Mouse (Mus musculus): ENCODE data around the gene Gm49325. TPM values are rescaled to one million over a fixed set of nuclear protein-coding genes. Genes with fewer than 3 reads are reported as not detected.

Gm49325 gene
- polyA plus RNA-seq (2014; fragmentation: Nextera tagmentation; extraction: Ambion mirVana) = not detected in 2 replicates

DNA sequence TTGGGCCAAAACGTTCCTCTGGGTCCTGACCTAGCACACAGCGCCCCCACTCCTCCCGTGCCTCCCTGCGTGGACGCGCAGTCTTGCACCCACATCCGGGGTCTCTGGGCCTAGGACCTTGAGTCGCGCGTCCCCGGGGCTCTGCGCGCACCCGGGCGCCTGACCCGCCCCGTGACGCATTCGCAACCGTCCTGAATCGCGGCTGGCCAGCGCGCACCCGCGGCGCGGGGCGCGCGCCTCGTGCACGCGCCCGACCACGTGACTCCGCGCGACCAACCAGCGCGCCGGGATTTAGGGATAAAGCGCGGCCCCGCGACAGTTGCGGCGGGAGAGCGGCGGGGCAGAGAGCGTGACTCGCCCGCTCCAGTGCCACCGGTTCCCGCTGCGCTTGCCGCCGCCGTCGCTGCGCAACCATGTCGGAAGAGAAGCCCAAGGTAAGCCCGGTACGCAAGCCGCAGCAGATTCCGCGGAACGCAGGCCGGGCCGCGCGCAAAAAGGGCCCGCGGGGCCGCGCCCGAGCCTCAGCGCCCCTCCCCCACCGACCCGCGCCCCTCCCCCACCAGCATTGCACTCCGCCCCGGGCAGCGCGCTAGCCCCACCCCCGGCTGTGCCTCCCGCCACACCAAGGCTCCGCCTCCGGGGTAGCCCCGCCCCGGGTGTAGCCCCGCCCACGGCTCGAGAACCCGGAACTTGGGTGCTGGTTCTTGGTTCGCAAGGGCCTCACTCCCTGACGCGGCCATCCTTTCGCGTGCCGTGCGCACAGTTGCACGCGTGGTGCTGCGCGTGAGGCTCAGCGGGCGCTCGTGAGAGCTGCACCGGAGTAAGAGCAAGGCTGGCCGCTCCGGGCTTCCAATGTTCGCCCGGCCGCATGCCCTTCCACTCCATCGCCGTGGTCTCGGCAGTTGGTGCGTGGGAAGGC lies at the start of gene Gm49325, which contains the start of gene Sumo3:
TSS of gene Gm49325 (plus strand) at position 290 of the 919 bp plus-strand sequence.
TSS of gene Sumo3 (plus strand) at position 190 of the 919 bp plus-strand sequence.
- H3K27me3 ChIP-seq (ENCODE audit: control insufficient read depth, insufficient read depth, low read length) = no peaks in the 10 kb centered on the region
- WGBS = 2% methylated on average over 88 of the region's 119 CpGs
- peak; percentile 88 for ATAC-seq (replicated peaks; ENCODE audit: low FRiP score)
- H3K9me3 ChIP-seq (ENCODE audit: control insufficient read depth, low read length) = no peaks in the 10 kb centered on the region; the same call in 1 of the 2 replicates
- peak within 1 kb of the TSS; percentile 81 for H3K4me2 ChIP-seq (ENCODE audit: low read depth, low read length, severe bottlenecking)
- H3K4me1 ChIP-seq (replicated peaks; ENCODE audit: control insufficient read depth, insufficient read depth, low read length) = peaks cover 3% of the 10 kb centered on the region; the same call in 1 of the 2 replicates
- peak; percentile 98 for DNase-seq (ENCODE audit: low spot score)
- H3K36me3 ChIP-seq (ENCODE audit: control insufficient read depth, insufficient read depth, low read length) = peaks cover 4% of the 10 kb centered on the region; the same call in 1 of the 2 replicates
- peak within 1 kb of the TSS; percentile 92 for H3K27ac ChIP-seq (ENCODE audit: low read depth, low read length)
- H3K9ac ChIP-seq (ENCODE audit: low read length) = peak within 1 kb of the TSS; percentile 82
- H3K4me3 ChIP-seq (ENCODE audit: low read depth, low read length) = peak within 1 kb of the TSS; percentile 78

DNA sequence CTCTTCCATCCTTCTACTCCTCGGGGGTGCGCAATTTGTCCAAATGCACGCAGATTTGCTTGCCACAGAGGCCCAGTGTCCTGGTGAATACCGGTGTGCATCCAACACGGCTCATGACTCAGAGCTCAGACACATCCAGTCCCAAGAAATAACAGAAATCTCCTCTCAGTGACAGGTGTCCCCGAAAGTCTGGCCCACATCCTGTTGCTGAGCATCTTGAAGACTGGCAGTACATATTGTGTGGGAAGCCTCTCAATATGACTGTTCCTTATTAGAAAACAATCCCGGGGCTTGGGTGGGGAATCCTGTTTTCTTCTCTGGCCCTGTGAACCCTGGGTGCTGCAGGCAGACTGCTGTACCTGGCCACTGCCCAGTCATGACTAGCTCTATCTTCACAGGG lies 49.4 kb upstream of the Gm49325 start:
- Histone ChIP-seq H3K4me3 (ENCODE audit: low read depth, low read length) (no peak overlapping the region), H3K4me1 (replicated peaks; ENCODE audit: control insufficient read depth, insufficient read depth, low read length) (no peaks in the 10 kb centered on the region), H3K9me3 (ENCODE audit: control insufficient read depth, low read length) (no peaks in the 10 kb centered on the region), H3K4me2 (ENCODE audit: low read depth, low read length, severe bottlenecking) (no peak overlapping the region), H3K9ac (ENCODE audit: low read length) (no peak overlapping the region), H3K36me3 (ENCODE audit: control insufficient read depth, insufficient read depth, low read length) (no peaks in the 10 kb centered on the region), H3K27me3 (ENCODE audit: control insufficient read depth, insufficient read depth, low read length) (no peaks in the 10 kb centered on the region), H3K27ac (ENCODE audit: low read depth, low read length) (no peak overlapping the region)
- WGBS = 90% methylated on average over 7 of the region's 7 CpGs
- no peak for DNase-seq (ENCODE audit: low spot score)
- ATAC-seq (replicated peaks; ENCODE audit: low FRiP score) = no peak

DNA sequence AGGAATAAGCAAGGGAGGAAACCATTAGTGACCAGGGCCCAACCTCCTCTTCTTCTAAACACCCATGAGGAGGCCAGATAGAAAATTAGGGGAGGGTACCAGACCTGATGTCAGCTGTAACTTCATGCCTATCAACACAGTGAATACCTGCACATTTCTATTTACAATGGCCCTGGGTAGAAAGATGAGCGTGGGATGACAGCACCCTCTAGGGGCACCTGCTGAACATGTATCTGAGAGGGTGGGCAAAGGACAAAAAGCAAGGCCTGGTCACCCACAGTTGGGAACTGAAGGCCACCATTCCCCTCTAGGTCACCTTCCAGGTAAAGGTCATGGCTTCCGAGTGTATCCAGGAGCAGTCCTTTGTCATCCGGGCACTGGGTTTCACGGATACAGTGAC lies 48.4 kb upstream of the Gm49325 start:
- no peak overlapping the region for H3K4me2 ChIP-seq (ENCODE audit: low read depth, low read length, severe bottlenecking)
- H3K27ac ChIP-seq (ENCODE audit: low read depth, low read length) = no peak overlapping the region
- no peaks in the 10 kb centered on the region for H3K9me3 ChIP-seq (ENCODE audit: control insufficient read depth, low read length)
- no peaks in the 10 kb centered on the region for H3K36me3 ChIP-seq (ENCODE audit: control insufficient read depth, insufficient read depth, low read length)
- DNase-seq (ENCODE audit: low spot score) = no peak
- no peaks in the 10 kb centered on the region for H3K27me3 ChIP-seq (ENCODE audit: control insufficient read depth, insufficient read depth, low read length)
- H3K9ac ChIP-seq (ENCODE audit: low read length) = no peak overlapping the region
- no peaks in the 10 kb centered on the region for H3K4me1 ChIP-seq (replicated peaks; ENCODE audit: control insufficient read depth, insufficient read depth, low read length)
- H3K4me3 ChIP-seq (ENCODE audit: low read depth, low read length) = no peak overlapping the region
- WGBS = 87% methylated on average over 4 of the region's 4 CpGs
- no peak for ATAC-seq (replicated peaks; ENCODE audit: low FRiP score)

DNA sequence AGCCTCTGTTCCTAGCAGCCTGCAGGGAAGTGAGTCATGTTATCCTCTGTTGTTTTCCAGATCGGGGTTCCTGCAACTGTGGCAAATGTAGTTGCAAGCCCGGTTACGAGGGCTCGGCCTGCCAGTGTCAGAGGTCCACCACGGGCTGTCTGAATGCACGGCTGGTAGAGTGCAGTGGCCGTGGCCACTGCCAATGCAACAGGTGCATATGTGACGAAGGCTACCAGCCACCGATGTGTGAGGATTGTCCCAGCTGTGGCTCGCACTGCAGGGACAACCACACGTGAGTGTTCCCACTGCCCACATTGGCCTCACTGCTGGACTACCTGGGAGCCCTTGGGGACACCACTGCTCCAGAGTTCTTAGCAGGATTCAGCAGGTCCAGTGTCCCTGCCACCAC lies 45.9 kb upstream of the Gm49325 start:
- ATAC-seq (replicated peaks; ENCODE audit: low FRiP score) = no peak
- H3K9me3 ChIP-seq (ENCODE audit: control insufficient read depth, low read length) = no peaks in the 10 kb centered on the region

DNA sequence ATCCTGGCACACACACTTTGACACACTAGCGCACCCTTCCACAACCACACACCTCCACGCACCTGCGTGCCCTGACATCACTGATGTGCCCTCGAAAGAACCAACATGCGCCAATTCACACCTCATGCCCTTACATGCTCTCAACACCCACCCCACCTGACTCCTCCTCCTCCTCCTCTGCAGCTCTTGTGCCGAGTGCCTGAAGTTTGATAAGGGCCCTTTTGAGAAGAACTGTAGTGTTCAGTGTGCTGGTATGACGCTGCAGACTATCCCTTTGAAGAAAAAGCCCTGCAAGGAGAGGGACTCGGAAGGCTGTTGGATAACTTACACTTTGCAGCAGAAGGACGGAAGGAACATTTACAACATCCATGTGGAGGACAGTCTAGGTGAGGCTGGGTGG lies 45.2 kb upstream of the Gm49325 start:
- no peaks in the 10 kb centered on the region for H3K9me3 ChIP-seq (ENCODE audit: control insufficient read depth, low read length)
- H3K4me3 ChIP-seq (ENCODE audit: low read depth, low read length) = no peak overlapping the region
- no peaks in the 10 kb centered on the region for H3K27me3 ChIP-seq (ENCODE audit: control insufficient read depth, insufficient read depth, low read length)
- H3K36me3 ChIP-seq (ENCODE audit: control insufficient read depth, insufficient read depth, low read length) = no peaks in the 10 kb centered on the region
- 88% methylated on average over 9 of the region's 9 CpGs for whole genome bisulfite sequencing
- DNase-seq (ENCODE audit: low spot score) (no peak), ATAC-seq (replicated peaks; ENCODE audit: low FRiP score) (no peak)
- H3K4me2 ChIP-seq (ENCODE audit: low read depth, low read length, severe bottlenecking) = no peak overlapping the region
- no peaks in the 10 kb centered on the region for H3K4me1 ChIP-seq (replicated peaks; ENCODE audit: control insufficient read depth, insufficient read depth, low read length)
- H3K9ac ChIP-seq (ENCODE audit: low read length) = no peak overlapping the region
- H3K27ac ChIP-seq (ENCODE audit: low read depth, low read length) = no peak overlapping the region

More for the DNA sequence above, 45.9 kb upstream of the Gm49325 start:
- Histone ChIP-seq H3K4me3 (ENCODE audit: low read depth, low read length) (no peak overlapping the region), H3K4me2 (ENCODE audit: low read depth, low read length, severe bottlenecking) (no peak overlapping the region), H3K4me1 (replicated peaks; ENCODE audit: control insufficient read depth, insufficient read depth, low read length) (no peaks in the 10 kb centered on the region), H3K36me3 (ENCODE audit: control insufficient read depth, insufficient read depth, low read length) (no peaks in the 10 kb centered on the region), H3K27ac (ENCODE audit: low read depth, low read length) (no peak overlapping the region), H3K27me3 (ENCODE audit: control insufficient read depth, insufficient read depth, low read length) (no peaks in the 10 kb centered on the region), H3K9ac (ENCODE audit: low read length) (no peak overlapping the region)
- no peak for DNase-seq (ENCODE audit: low spot score)
- 85% methylated on average over 11 of the region's 11 CpGs for WGBS

DNA sequence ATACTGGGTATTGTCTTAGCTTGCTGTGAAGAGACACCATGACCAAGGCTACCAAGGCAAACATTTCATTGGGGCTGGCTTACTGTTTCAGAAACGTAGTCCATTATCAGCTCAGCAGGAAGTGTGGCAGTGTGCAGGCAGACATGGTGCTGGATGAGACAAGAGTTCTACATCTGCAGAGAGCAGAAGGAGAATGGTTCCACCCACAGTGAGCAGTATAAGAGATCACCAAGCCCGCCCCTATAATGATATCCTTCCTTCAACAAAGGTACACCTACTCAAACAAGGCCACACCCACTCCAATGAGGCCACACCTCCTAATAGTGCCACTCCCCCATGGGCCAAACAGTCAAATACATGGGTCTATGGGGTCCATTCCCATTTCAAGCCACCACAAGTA lies 44.5 kb upstream of the Gm49325 start:
- Histone ChIP-seq H3K4me2 (ENCODE audit: low read depth, low read length, severe bottlenecking) (no peak overlapping the region), H3K4me3 (ENCODE audit: low read depth, low read length) (no peak overlapping the region), H3K36me3 (ENCODE audit: control insufficient read depth, insufficient read depth, low read length) (no peaks in the 10 kb centered on the region), H3K27ac (ENCODE audit: low read depth, low read length) (no peak overlapping the region), H3K4me1 (replicated peaks; ENCODE audit: control insufficient read depth, insufficient read depth, low read length) (no peaks in the 10 kb centered on the region), H3K9ac (ENCODE audit: low read length) (no peak overlapping the region), H3K27me3 (ENCODE audit: control insufficient read depth, insufficient read depth, low read length) (no peaks in the 10 kb centered on the region), H3K9me3 (ENCODE audit: control insufficient read depth, low read length) (no peaks in the 10 kb centered on the region)
- DNase-seq (ENCODE audit: low spot score) (no peak), ATAC-seq (replicated peaks; ENCODE audit: low FRiP score) (no peak)
- 71% methylated on average over 2 of the region's 2 CpGs for WGBS

DNA sequence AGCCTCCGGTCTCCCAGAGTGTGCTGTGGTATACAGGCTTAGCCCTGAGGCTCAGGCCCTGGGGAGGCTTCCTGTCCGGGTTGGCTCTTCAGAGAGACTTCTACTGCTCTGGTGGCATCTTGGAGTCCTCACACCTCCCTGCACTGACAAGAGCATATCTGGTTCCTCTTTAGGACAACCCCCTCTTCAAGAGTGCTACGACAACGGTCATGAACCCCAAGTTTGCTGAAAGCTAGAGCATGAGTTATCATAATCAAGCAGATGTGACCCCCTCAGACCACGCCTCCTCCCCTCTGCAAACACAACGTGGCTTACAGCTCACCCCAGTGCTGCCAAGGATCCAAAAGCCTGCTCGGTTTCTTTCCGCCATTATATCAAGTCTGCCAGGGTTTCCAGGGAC lies 41.0 kb upstream of the Gm49325 start:
- H3K27ac ChIP-seq (ENCODE audit: low read depth, low read length) = no peak overlapping the region
- no peak overlapping the region for H3K4me3 ChIP-seq (ENCODE audit: low read depth, low read length)
- WGBS = 86% methylated on average over 8 of the region's 8 CpGs
- H3K36me3 ChIP-seq (ENCODE audit: control insufficient read depth, insufficient read depth, low read length) = no peaks in the 10 kb centered on the region
- H3K9ac ChIP-seq (ENCODE audit: low read length) = no peak overlapping the region
- no peaks in the 10 kb centered on the region for H3K27me3 ChIP-seq (ENCODE audit: control insufficient read depth, insufficient read depth, low read length)
- DNase-seq (ENCODE audit: low spot score) (no peak), ATAC-seq (replicated peaks; ENCODE audit: low FRiP score) (no peak)
- no peaks in the 10 kb centered on the region for H3K4me1 ChIP-seq (replicated peaks; ENCODE audit: control insufficient read depth, insufficient read depth, low read length)
- no peak overlapping the region for H3K4me2 ChIP-seq (ENCODE audit: low read depth, low read length, severe bottlenecking)
- no peaks in the 10 kb centered on the region for H3K9me3 ChIP-seq (ENCODE audit: control insufficient read depth, low read length)

DNA sequence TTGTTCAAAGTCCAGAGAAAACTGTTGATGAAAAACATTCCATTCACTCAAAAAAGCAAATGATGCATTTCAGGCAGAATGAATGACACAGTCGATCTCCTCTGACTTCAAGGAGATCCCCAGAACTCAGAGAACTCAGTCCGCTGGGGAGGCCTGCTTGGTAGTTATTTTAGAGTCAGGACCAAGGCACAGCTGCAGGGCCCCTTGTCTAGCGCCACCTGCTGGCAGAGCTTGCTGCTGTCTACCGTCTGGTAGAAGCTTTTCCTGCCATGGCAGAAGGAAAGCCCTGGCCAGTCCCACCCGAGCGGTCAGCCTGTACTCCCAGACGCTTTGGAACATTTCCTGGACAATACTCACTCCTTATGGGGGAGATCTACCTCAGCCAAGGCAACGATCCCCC lies 39.3 kb upstream of the Gm49325 start:
- WGBS = 33% methylated on average over 8 of the region's 8 CpGs
- Histone ChIP-seq H3K9me3 (ENCODE audit: control insufficient read depth, low read length) (no peaks in the 10 kb centered on the region), H3K4me2 (ENCODE audit: low read depth, low read length, severe bottlenecking) (no peak overlapping the region), H3K9ac (ENCODE audit: low read length) (no peak overlapping the region), H3K4me3 (ENCODE audit: low read depth, low read length) (no peak overlapping the region), H3K27me3 (ENCODE audit: control insufficient read depth, insufficient read depth, low read length) (no peaks in the 10 kb centered on the region), H3K27ac (ENCODE audit: low read depth, low read length) (no peak overlapping the region), H3K4me1 (replicated peaks; ENCODE audit: control insufficient read depth, insufficient read depth, low read length) (no peaks in the 10 kb centered on the region), H3K36me3 (ENCODE audit: control insufficient read depth, insufficient read depth, low read length) (no peaks in the 10 kb centered on the region)
- ATAC-seq (replicated peaks; ENCODE audit: low FRiP score) (no peak), DNase-seq (ENCODE audit: low spot score) (peak; percentile 84)

All from forebrain, embryonic 11.5 days (tissue).